Mouse (Mus musculus): Measurements from ENCODE around the gene Rapgef1.
"Not testable (repeated sequence)": the region's sequence is repeated elsewhere in the genome, so short reads cannot be mapped to it uniquely, and the experiment has no call there.

Gene Rapgef1

GRCm38 (mm10) chr2:29741207-29741606, 121.7 kb downstream of the Rapgef1 start:
- DNase-seq (ENCODE audit: low spot score): no peak

- DNase-seq (ENCODE audit: low spot score): no peak
These were observed 124.7 kb downstream of the Rapgef1 start for GRCm38 (mm10) chr2:29744256-29744655.

- no peak for DNase-seq (ENCODE audit: low spot score)
These were observed 127.8 kb downstream of the Rapgef1 start for GRCm38 (mm10) chr2:29747188-29747782.

- DNase-seq (ENCODE audit: low spot score): no peak
These were observed 128.3 kb downstream of the Rapgef1 start for GRCm38 (mm10) chr2:29747852-29748251.

GRCm38 (mm10) chr2:29748499-29748898, 129.0 kb downstream of the Rapgef1 start:
- no peak for DNase-seq (ENCODE audit: low spot score)

- DNase-seq (ENCODE audit: low spot score): no peak
These were observed 132.0 kb downstream of the Rapgef1 start, which contains the start of gene Gm13420 for GRCm38 (mm10) chr2:29751497-29751896. Gene Gm13420, minus strand, starts transcription at chr2:29751685.

- DNase-seq (ENCODE audit: low spot score): no peak
These were observed 132.9 kb downstream of the Rapgef1 start for GRCm38 (mm10) chr2:29752397-29752796.

GRCm38 (mm10) chr2:29755693-29756092, 136.2 kb downstream of the Rapgef1 start:
- DNase-seq (ENCODE audit: low spot score): no peak

GRCm38 (mm10) chr2:29764831-29765230, 145.3 kb downstream of the Rapgef1 start:
- DNase-seq (ENCODE audit: low spot score): no peak

- no peak for DNase-seq (ENCODE audit: low spot score)
These were observed 148.6 kb downstream of the Rapgef1 start for GRCm38 (mm10) chr2:29767976-29768709.

- no peak for DNase-seq (ENCODE audit: low spot score)
These were observed 149.4 kb downstream of the Rapgef1 start for GRCm38 (mm10) chr2:29768901-29769300.

GRCm38 (mm10) chr2:29770162-29770561, 150.6 kb downstream of the Rapgef1 start:
- DNase-seq (ENCODE audit: low spot score): no peak

- DNase-seq (ENCODE audit: low spot score): no peak
These were observed 152.3 kb downstream of the Rapgef1 start for GRCm38 (mm10) chr2:29771611-29772461.

- DNase-seq (ENCODE audit: low spot score): no peak
These were observed 153.8 kb downstream of the Rapgef1 start for GRCm38 (mm10) chr2:29773323-29773722.

- DNase-seq (ENCODE audit: low spot score): not testable (repeated sequence)
These were observed 161.7 kb downstream of the Rapgef1 start for GRCm38 (mm10) chr2:29781256-29781655.

GRCm38 (mm10) chr2:29784290-29784689, 164.8 kb downstream of the Rapgef1 start:
- no peak for DNase-seq (ENCODE audit: low spot score)

- peak; percentile 94 for DNase-seq (ENCODE audit: low spot score)
These were observed 167.8 kb downstream of the Rapgef1 start, which contains the start of gene Coq4 for GRCm38 (mm10) chr2:29787104-29787917. Gene Coq4, plus strand, starts transcription at chr2:29787493.

GRCm38 (mm10) chr2:29787937-29788681, 168.6 kb downstream of the Rapgef1 start, which contains the start of gene Trub2:
Gene Trub2, minus strand, starts transcription at chr2:29788502.
- DNase-seq (ENCODE audit: low spot score): peak; percentile 85
